Mouse (Mus musculus) G1E (cell line): ENCODE data around the gene Gm29797. TPM values are rescaled to one million over a fixed set of nuclear protein-coding genes. Genes with fewer than 3 reads are reported as not detected.

Source experiments
- ATAC-seq: 2 replicates; pipeline ENCODE4 v1.8.0; 2016; ENCODE audit warnings: mild to moderate bottlenecking; ENCODE audit not compliant: insufficient number of reproducible peaks, poor library complexity, low FRiP score, severe bottlenecking; ENCODE audit errors: extremely low read depth
- DNase-seq: peaks from one replicate; pipeline ENCODE4 v3.0.0; 2012; ENCODE audit warnings: low spot score
- H3K27me3 ChIP-seq: 2 replicates; pipeline ENCODE4 v1.6.1; 2012; ENCODE audit warnings: mild to moderate bottlenecking, low read length, inconsistent platforms; ENCODE audit not compliant: insufficient read depth
- H3K36me3 ChIP-seq: replicated peaks from 2 replicates; pipeline ENCODE3; 2012; ENCODE audit warnings: mild to moderate bottlenecking, inconsistent platforms
- H3K4me1 ChIP-seq: 2 replicates; pipeline ENCODE4 v1.6.1; 2012; ENCODE audit warnings: low read depth, low read length, inconsistent platforms, mixed read lengths; ENCODE audit not compliant: insufficient read depth
- H3K4me3 ChIP-seq: 2 replicates; pipeline ENCODE4 v1.5.1; 2012; ENCODE audit warnings: low read depth, mild to moderate bottlenecking, inconsistent platforms, low read length, moderate library complexity, mixed read lengths
- H3K9me3 ChIP-seq: replicated peaks from 2 replicates; pipeline ENCODE4 v1.6.1; 2012; ENCODE audit warnings: inconsistent platforms
- CTCF ChIP-seq: IDR thresholded peaks from 2 replicates; pipeline ENCODE4 v1.5.1; 2012; ENCODE audit warnings: low read depth, low read length, inconsistent platforms, mixed read lengths
- GATA1 ChIP-seq: IDR thresholded peaks from 2 replicates; pipeline ENCODE4 v1.6.1; 2012; ENCODE audit warnings: borderline replicate concordance, low read length, inconsistent platforms, mixed read lengths
- GATA2 ChIP-seq: IDR thresholded peaks from 2 replicates; pipeline ENCODE4 v1.6.1; 2012; ENCODE audit warnings: low read depth, low read length, inconsistent platforms, borderline replicate concordance
- POLR2AphosphoS5 ChIP-seq: IDR thresholded peaks from 2 replicates; pipeline ENCODE4 v1.6.1; 2012; ENCODE audit warnings: low read depth, low read length, inconsistent platforms; ENCODE audit not compliant: insufficient replicate concordance
- TAL1 ChIP-seq: conservative IDR thresholded peaks from 2 replicates; pipeline ENCODE4 v1.6.1; 2012; ENCODE audit warnings: low read depth, low read length, inconsistent platforms, mixed read lengths
- polyA plus RNA-seq: library from polyadenylated mRNA; stranded (reverse); fragments of >175 nt; gene quantifications from 2 replicates; pipeline ENCODE4 v1.2.3, GENCODE M21; 2012
- total RNA-seq, 2 experiments: library from RNA; stranded (forward) in 1 of 2; stranded (reverse) in 1 of 2; fragments of 200-1000 nt in 1 of 2; fragments of >200 nt in 1 of 2; fragmentation: Nextera tagmentation in 1 of 2; gene quantifications; 2 replicates each; pipeline ENCODE4 v1.2.3; 2014 to 2017

Gm29797 gene
- total and polyA plus RNA-seq, 3 experiments: 0.12 TPM; not detected in 2

GRCm38 (mm10) chr2:181696801-181697420 lies 40.1 kb downstream of the Gm29797 start:
- peaks cover 38% of the 10 kb centered on the region for H3K27me3 ChIP-seq

GRCm38 (mm10) chr2:181698241-181698640 lies 41.4 kb downstream of the Gm29797 start, which contains the start of gene Lkaaear1:
Lkaaear1 (minus strand) TSS chr2:181698442.
- no peak for TF ChIP-seq GATA1
- no peak for TF ChIP-seq CTCF
- TF ChIP-seq POLR2AphosphoS5: no peak
- TF ChIP-seq TAL1: no peak
- no peak for TF ChIP-seq GATA2
- Histone ChIP-seq H3K36me3 (no peaks in the 10 kb centered on the region), H3K9me3 (no peaks in the 10 kb centered on the region), H3K27me3 (peaks cover 32% of the 10 kb centered on the region), H3K4me1 (peaks cover 15% of the 10 kb centered on the region), H3K4me3 (no peak within 1 kb of the TSS)
- no peak for ATAC-seq
- no peak for DNase-seq

More at GRCm38 (mm10) chr2:181696801-181697420, 40.1 kb downstream of the Gm29797 start:
- peaks cover 4% of the 10 kb centered on the region for H3K36me3 ChIP-seq
- DNase-seq (no peak), ATAC-seq (no peak)
- TF ChIP-seq GATA1 (no peak), POLR2AphosphoS5 (no peak), GATA2 (no peak), CTCF (no peak), TAL1 (no peak)
- no peaks in the 10 kb centered on the region for H3K9me3 ChIP-seq
- H3K4me3 ChIP-seq: no peak overlapping the region
- H3K4me1 ChIP-seq: peaks cover 26% of the 10 kb centered on the region

GRCm38 (mm10) chr2:181706668-181707067 lies 49.8 kb downstream of the Gm29797 start:
- peak; percentile 38 for DNase-seq
- TF ChIP-seq TAL1: no peak
- no peak for TF ChIP-seq CTCF
- TF ChIP-seq GATA1: no peak
- TF ChIP-seq POLR2AphosphoS5: no peak
- no peak for TF ChIP-seq GATA2
- H3K36me3 ChIP-seq: no peaks in the 10 kb centered on the region
- peaks cover 6% of the 10 kb centered on the region for H3K27me3 ChIP-seq
- no peaks in the 10 kb centered on the region for H3K4me1 ChIP-seq
- no peak overlapping the region for H3K4me3 ChIP-seq
- no peak for ATAC-seq
- no peaks in the 10 kb centered on the region for H3K9me3 ChIP-seq

Other genes with a start within 250 kb of the Gm29797 start
- gene Zbtb46, start 197.6 kb upstream of the Gm29797 start, total RNA-seq (2014; fragmentation: Nextera tagmentation): not detected in 2 replicates
- gene Zbtb46, start 197.6 kb upstream of the Gm29797 start, total RNA-seq (2017): 0.23 and 0.66 TPM in 2 replicates
- 0.04 TPM in 1 of 2 replicates, not detected in the other for gene Zbtb46, start 197.6 kb upstream of the Gm29797 start, polyA plus RNA-seq
- gene Abhd16b, start 163.8 kb upstream of the Gm29797 start, total RNA-seq (2014; fragmentation: Nextera tagmentation): not detected in 2 replicates
- gene Abhd16b, start 163.8 kb upstream of the Gm29797 start, total RNA-seq (2017): not detected in 2 replicates
- not detected in 2 replicates for gene Abhd16b, start 163.8 kb upstream of the Gm29797 start, polyA plus RNA-seq
- 56.4 and 65.2 TPM in 2 replicates for gene Tpd52l2, start 159.9 kb upstream of the Gm29797 start, total RNA-seq (2014; fragmentation: Nextera tagmentation)
- 87.1 and 89.2 TPM in 2 replicates for gene Tpd52l2, start 159.9 kb upstream of the Gm29797 start, total RNA-seq (2017)
- gene Tpd52l2, start 159.9 kb upstream of the Gm29797 start, polyA plus RNA-seq: 45.3 and 47.1 TPM in 2 replicates
- 41.9 and 46.4 TPM in 2 replicates for gene Dnajc5, start 136.5 kb upstream of the Gm29797 start, total RNA-seq (2014; fragmentation: Nextera tagmentation)
- gene Dnajc5, start 136.5 kb upstream of the Gm29797 start, total RNA-seq (2017): 49.5 and 52.7 TPM in 2 replicates
- gene Dnajc5, start 136.5 kb upstream of the Gm29797 start, polyA plus RNA-seq: 34.3 and 34.8 TPM in 2 replicates
- gene Uckl1, start 72.1 kb upstream of the Gm29797 start, total RNA-seq (2014; fragmentation: Nextera tagmentation): 51.3 and 66.0 TPM in 2 replicates
- gene Uckl1, start 72.1 kb upstream of the Gm29797 start, total RNA-seq (2017): 54.9 and 63.9 TPM in 2 replicates
- gene Uckl1, start 72.1 kb upstream of the Gm29797 start, polyA plus RNA-seq: 46.9 and 63.2 TPM in 2 replicates
- 53.1 and 60.8 TPM in 2 replicates for gene Prpf6, start 65.2 kb upstream of the Gm29797 start, total RNA-seq (2014; fragmentation: Nextera tagmentation)
- gene Prpf6, start 65.2 kb upstream of the Gm29797 start, total RNA-seq (2017): 76.4 and 91.9 TPM in 2 replicates
- 20.3 and 27.8 TPM in 2 replicates for gene Prpf6, start 65.2 kb upstream of the Gm29797 start, polyA plus RNA-seq
- gene Zfp512b, start 64.2 kb upstream of the Gm29797 start, total RNA-seq (2014; fragmentation: Nextera tagmentation): 19.9 and 40.5 TPM in 2 replicates
- 16.3 and 19.8 TPM in 2 replicates for gene Zfp512b, start 64.2 kb upstream of the Gm29797 start, total RNA-seq (2017)
- gene Zfp512b, start 64.2 kb upstream of the Gm29797 start, polyA plus RNA-seq: 88.2 and 90.0 TPM in 2 replicates
- 10.6 and 16.1 TPM in 2 replicates for gene Samd10, start 57.8 kb upstream of the Gm29797 start, total RNA-seq (2014; fragmentation: Nextera tagmentation)
- gene Samd10, start 57.8 kb upstream of the Gm29797 start, total RNA-seq (2017): 2.5 and 3.1 TPM in 2 replicates
- 7.6 and 9.7 TPM in 2 replicates for gene Samd10, start 57.8 kb upstream of the Gm29797 start, polyA plus RNA-seq
- not detected in 2 replicates for gene Sox18, start 14.6 kb downstream of the Gm29797 start, total RNA-seq (2014; fragmentation: Nextera tagmentation)
- gene Sox18, start 14.6 kb downstream of the Gm29797 start, total RNA-seq (2017): 0.05 TPM in 1 of 2 replicates, not detected in the other
- gene Sox18, start 14.6 kb downstream of the Gm29797 start, polyA plus RNA-seq: 0.04 TPM in 1 of 2 replicates, not detected in the other
- gene Tcea2, start 23.3 kb downstream of the Gm29797 start, total RNA-seq (2014; fragmentation: Nextera tagmentation): not detected in 2 replicates
- gene Tcea2, start 23.3 kb downstream of the Gm29797 start, total RNA-seq (2017): 1.2 TPM in 2 replicates
- gene Tcea2, start 23.3 kb downstream of the Gm29797 start, polyA plus RNA-seq: 0.28 and 0.32 TPM in 2 replicates
- gene Rgs19, start 36.9 kb downstream of the Gm29797 start, total RNA-seq (2014; fragmentation: Nextera tagmentation): 62.5 TPM in 2 replicates
- gene Rgs19, start 36.9 kb downstream of the Gm29797 start, total RNA-seq (2017): 49.6 and 52.4 TPM in 2 replicates
- 52.2 and 65.5 TPM in 2 replicates for gene Rgs19, start 36.9 kb downstream of the Gm29797 start, polyA plus RNA-seq
- not detected in 2 replicates for gene Lkaaear1, start 41.4 kb downstream of the Gm29797 start, total RNA-seq (2014; fragmentation: Nextera tagmentation)
- not detected in 2 replicates for gene Lkaaear1, start 41.4 kb downstream of the Gm29797 start, total RNA-seq (2017)
- not detected in 2 replicates for gene Lkaaear1, start 41.4 kb downstream of the Gm29797 start, polyA plus RNA-seq
- not detected in 2 replicates for gene Oprl1, start 58.0 kb downstream of the Gm29797 start, total RNA-seq (2014; fragmentation: Nextera tagmentation)
- gene Oprl1, start 58.0 kb downstream of the Gm29797 start, total RNA-seq (2017): 0.23 TPM in 1 of 2 replicates, not detected in the other
- not detected in 2 replicates for gene Oprl1, start 58.0 kb downstream of the Gm29797 start, polyA plus RNA-seq
- gene Myt1, start 106.3 kb downstream of the Gm29797 start, total RNA-seq (2014; fragmentation: Nextera tagmentation): not detected in 2 replicates
- 0.06 and 0.22 TPM in 2 replicates for gene Myt1, start 106.3 kb downstream of the Gm29797 start, total RNA-seq (2017)
- gene Myt1, start 106.3 kb downstream of the Gm29797 start, polyA plus RNA-seq: not detected in 2 replicates
- 36.9 and 39.3 TPM in 2 replicates for gene Pcmtd2, start 180.8 kb downstream of the Gm29797 start, total RNA-seq (2014; fragmentation: Nextera tagmentation)
- 33.8 and 42.3 TPM in 2 replicates for gene Pcmtd2, start 180.8 kb downstream of the Gm29797 start, total RNA-seq (2017)
- gene Pcmtd2, start 180.8 kb downstream of the Gm29797 start, polyA plus RNA-seq: 13.1 and 17.4 TPM in 2 replicates
- gene Polr3k, start 207.3 kb downstream of the Gm29797 start, total RNA-seq (2014; fragmentation: Nextera tagmentation): 36.7 and 39.7 TPM in 2 replicates
- gene Polr3k, start 207.3 kb downstream of the Gm29797 start, total RNA-seq (2017): 46.6 and 50.3 TPM in 2 replicates
- 1.3 and 3.1 TPM in 2 replicates for gene Polr3k, start 207.3 kb downstream of the Gm29797 start, polyA plus RNA-seq